Mouse (Mus musculus) limb, embryonic 15.5 days (tissue): ENCODE results near the gene Sost. TPM values are rescaled to one million over a fixed set of nuclear protein-coding genes. Genes with fewer than 3 reads are reported as not detected.

ENCODE experiments used
- ATAC-seq: fragments of 200-750 bp; cut with Nextera tagmentation; 2 replicates; pipeline ENCODE4 v1.8.0; 2017; ENCODE audit warnings: low read depth, moderate TSS enrichment; ENCODE audit not compliant: insufficient number of reproducible peaks, low FRiP score, low TSS enrichment
- H3K27ac ChIP-seq: fragments of 300-500 bp; sonication (generic); 2 replicates; pipeline ENCODE4 v1.5.1; 2015; ENCODE audit warnings: moderate library complexity, mild to moderate bottlenecking, inconsistent platforms
- H3K27me3 ChIP-seq: fragments of 300-500 bp; sonication (generic); 2 replicates; pipeline ENCODE4 v1.6.1; 2015; ENCODE audit warnings: inconsistent platforms
- H3K36me3 ChIP-seq: fragments of 300-500 bp; sonication (generic); 2 replicates; pipeline ENCODE4 v1.6.1; 2015; ENCODE audit warnings: inconsistent platforms
- H3K4me1 ChIP-seq: fragments of 300-500 bp; sonication (generic); 2 replicates; pipeline ENCODE4 v1.6.1; 2015; ENCODE audit warnings: inconsistent platforms
- H3K4me2 ChIP-seq: fragments of 300-500 bp; sonication (generic); 2 replicates; pipeline ENCODE4 v1.6.1; 2015; ENCODE audit warnings: mild to moderate bottlenecking, inconsistent platforms
- H3K4me3 ChIP-seq: fragments of 300-500 bp; sonication (generic); 2 replicates; pipeline ENCODE4 v1.5.1; 2015; ENCODE audit warnings: mild to moderate bottlenecking, inconsistent platforms
- H3K9ac ChIP-seq: fragments of 300-500 bp; sonication (generic); 2 replicates; pipeline ENCODE4 v1.6.1; 2015; ENCODE audit warnings: inconsistent platforms
- H3K9me3 ChIP-seq: fragments of 300-500 bp; sonication (generic); 2 replicates; pipeline ENCODE4 v1.6.1; 2016; ENCODE audit warnings: inconsistent platforms
- WGBS: fragments of 180-500 bp; shearing (Covaris S2); methylation state at CpG from one replicate; pipeline ENCODE4 v1.1.7; 2015; 5-methylcytosine and 5-hydroxymethylcytosine counted together
- polyA plus RNA-seq: library from polyadenylated mRNA; unstranded; fragments of >200 nt; fragmentation: Nextera tagmentation; extraction: Ambion mirVana; gene quantifications from 2 replicates; pipeline ENCODE4 v1.2.1, GENCODE M21; 2015

Sost gene
- polyA plus RNA-seq, 1 experiment from 2014 or later: 0.50 TPM

DNA sequence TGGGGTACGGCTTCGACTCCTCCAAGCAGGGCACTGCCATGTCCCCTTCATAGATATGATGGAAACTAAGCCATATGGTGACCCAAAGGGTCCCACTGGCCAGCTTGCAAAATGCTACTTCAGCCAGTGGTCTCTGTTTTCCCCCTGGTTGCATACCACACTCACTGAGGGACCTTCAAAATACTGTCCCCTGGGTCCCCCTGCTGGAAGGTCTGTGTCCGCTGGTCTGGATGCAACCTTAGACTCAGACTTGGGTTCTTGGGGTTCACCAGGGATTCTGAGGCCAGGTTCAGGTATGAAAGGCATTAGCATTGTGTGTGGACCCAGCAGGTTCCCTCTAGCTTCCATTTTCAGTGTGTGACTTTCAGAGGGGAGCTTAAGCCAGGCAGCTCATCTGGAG is 50.0 kb downstream of the Sost start:
- Histone ChIP-seq H3K27me3 (peaks cover 36% of the 10 kb centered on the region), H3K4me2 (no peak overlapping the region), H3K9me3 (no peaks in the 10 kb centered on the region), H3K4me1 (peaks cover 9% of the 10 kb centered on the region; the same call in 1 of the 2 replicates), H3K9ac (no peak overlapping the region), H3K27ac (no peak overlapping the region), H3K36me3 (no peaks in the 10 kb centered on the region), H3K4me3 (no peak overlapping the region)
- 61% methylated on average over 3 of the region's 3 CpGs for WGBS
- no peak for ATAC-seq

DNA sequence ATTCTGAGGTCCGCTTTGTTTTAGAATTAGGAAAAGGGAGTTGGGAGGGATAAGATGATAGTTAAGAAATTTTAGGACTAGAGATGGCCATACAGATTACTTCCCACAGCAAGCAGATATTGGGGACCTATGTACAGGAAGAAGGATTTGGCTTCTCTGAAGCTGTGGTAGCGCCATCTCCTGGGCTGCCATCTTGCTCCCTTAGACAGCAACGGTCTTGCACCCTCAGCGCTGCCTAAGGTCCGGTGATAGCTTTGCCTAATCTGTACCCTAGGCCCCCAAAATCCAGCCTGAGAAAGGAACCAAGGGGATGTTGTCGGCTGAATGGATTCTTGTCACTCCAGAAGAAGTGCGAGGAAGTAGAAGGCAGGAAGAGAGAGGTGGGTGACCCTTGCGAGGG is 53.2 kb downstream of the Sost start:
- Histone ChIP-seq H3K9me3 (no peaks in the 10 kb centered on the region), H3K9ac (no peak overlapping the region), H3K27ac (no peak overlapping the region), H3K4me3 (no peak overlapping the region), H3K27me3 (peaks cover 33% of the 10 kb centered on the region), H3K4me2 (no peak overlapping the region), H3K36me3 (no peaks in the 10 kb centered on the region), H3K4me1 (no peaks in the 10 kb centered on the region)
- ATAC-seq: no peak
- WGBS: 63% methylated on average over 8 of the region's 8 CpGs

Other genes starting within 250 kb of the Sost start
- 27.2 and 34.7 TPM in 2 replicates for gene Dhx8, start 234.1 kb downstream of the Sost start, polyA plus RNA-seq
- 10.3 and 10.8 TPM in 2 replicates for gene Etv4, start 181.6 kb downstream of the Sost start, polyA plus RNA-seq
- 15.8 and 18.6 TPM in 2 replicates for gene Meox1, start 72.6 kb downstream of the Sost start, polyA plus RNA-seq
- not detected in 2 replicates for gene Cfap97d1, start 17.3 kb upstream of the Sost start, polyA plus RNA-seq
- gene Dusp3, start 20.0 kb upstream of the Sost start, polyA plus RNA-seq: 26.9 and 37.0 TPM in 2 replicates
- gene Mpp3, start 61.4 kb upstream of the Sost start, polyA plus RNA-seq: 5.8 and 6.0 TPM in 2 replicates
- gene Cd300lg, start 74.5 kb upstream of the Sost start, polyA plus RNA-seq: 2.2 and 2.4 TPM in 2 replicates
- 7.5 and 8.8 TPM in 2 replicates for gene Mpp2, start 121.5 kb upstream of the Sost start, polyA plus RNA-seq
- not detected in 2 replicates for gene Ppy, start 134.3 kb upstream of the Sost start, polyA plus RNA-seq
- gene Pyy, start 140.8 kb upstream of the Sost start, polyA plus RNA-seq: not detected in 2 replicates
- 0.12 and 0.14 TPM in 2 replicates for gene Nags, start 178.5 kb upstream of the Sost start, polyA plus RNA-seq
- 37.5 and 40.3 TPM in 2 replicates for gene Tmem101, start 189.4 kb upstream of the Sost start, polyA plus RNA-seq
- gene Lsm12, start 218.3 kb upstream of the Sost start, polyA plus RNA-seq: 119 and 130 TPM in 2 replicates
- 25.1 and 27.6 TPM in 2 replicates for gene G6pc3, start 222.6 kb upstream of the Sost start, polyA plus RNA-seq